Mouse (Mus musculus): Measurements from ENCODE around the gene Slc1a1. TPM values are rescaled to one million over a fixed set of nuclear protein-coding genes. Genes with fewer than 3 reads are reported as not detected.

Slc1a1 gene
- total RNA-seq (2021) (1 to 10 TPM; 1.3 to 2.9 TPM), polyA plus RNA-seq (2012; rRNA removed) (2.2 and 2.5 TPM in 2 replicates)
- long read RNA-seq, partial matches to known transcripts, result 0 of 1 reads
- long read RNA-seq, other reads (novel, unspliced or antisense), result 1 of 1 reads

GRCm38 (mm10) chr19:28834798-28835499, at the start of gene Slc1a1:
TSS of gene Slc1a1 (plus strand) at chr19:28835049.
- no peaks in the 10 kb centered on the region for H3K79me2 ChIP-seq (replicated peaks; ENCODE audit: control insufficient read depth, insufficient read depth, low read length)
- peak within 1 kb of the TSS; percentile 56 for H3K4me3 ChIP-seq
- H3K27ac ChIP-seq, result no peak within 1 kb of the TSS
- peaks cover 3% of the 10 kb centered on the region; the same call in 1 of the 2 replicates for H3K27me3 ChIP-seq (ENCODE audit: control insufficient read depth, insufficient read depth, low read length)
- intact Hi-C loops (cut with DNase I), result loop anchor here (5.0 kb wide), 1 partner anchor 42 kb away; no protein-coding TSS in a partner anchor
- no peak for TF ChIP-seq EP300 (IDR thresholded peaks at IDR 0.05; ENCODE audit: insufficient read depth, low read depth, low read length)
- peak; percentile 48; the same call in 1 of the 2 replicates for TF ChIP-seq POLR2A (IDR thresholded peaks at IDR 0.05; ENCODE audit: insufficient read depth, low read depth, low read length)
- 0 out of 2 replicates have a peak, but pooled peaks have one; percentile 11 for TF ChIP-seq CTCF (IDR thresholded peaks at IDR 0.05)
- peak; percentile 47 to 61 for DNase-seq
- H3K9ac ChIP-seq (ENCODE audit: low read depth, low read length), result peak within 1 kb of the TSS; percentile 64
- H3K4me1 ChIP-seq (ENCODE audit: control insufficient read depth, insufficient read depth, low read length), result no peaks in the 10 kb centered on the region
- H3K36me3 ChIP-seq (ENCODE audit: control insufficient read depth, insufficient read depth, low read length), result no peaks in the 10 kb centered on the region
- under 1% methylated on average over 68 of the region's 68 CpGs for WGBS

- Histone ChIP-seq H3K4me3 (no peak overlapping the region), H3K9ac (ENCODE audit: low read depth, low read length) (no peak overlapping the region), H3K4me1 (ENCODE audit: control insufficient read depth, insufficient read depth, low read length) (no peaks in the 10 kb centered on the region), H3K79me2 (replicated peaks; ENCODE audit: control insufficient read depth, insufficient read depth, low read length) (no peaks in the 10 kb centered on the region), H3K27ac (no peak overlapping the region), H3K36me3 (ENCODE audit: control insufficient read depth, insufficient read depth, low read length) (no peaks in the 10 kb centered on the region), H3K27me3 (ENCODE audit: control insufficient read depth, insufficient read depth, low read length) (no peaks in the 10 kb centered on the region)
- DNase-seq, result no peak
- no peak for TF ChIP-seq CTCF (IDR thresholded peaks at IDR 0.05)
- no peak for TF ChIP-seq EP300 (IDR thresholded peaks at IDR 0.05; ENCODE audit: insufficient read depth, low read depth, low read length)
- no peak for TF ChIP-seq POLR2A (IDR thresholded peaks at IDR 0.05; ENCODE audit: insufficient read depth, low read depth, low read length)
- WGBS, result 71% methylated on average over 1 of the region's 1 CpGs
- intact Hi-C loops (cut with DNase I), result no loop called here
Observed at GRCm38 (mm10) chr19:28790196-28790595, 44.7 kb upstream of the Slc1a1 start.

- no peak overlapping the region for H3K4me3 ChIP-seq
- intact Hi-C loops (cut with DNase I), result no loop called here
- no peak overlapping the region for H3K27ac ChIP-seq
- H3K36me3 ChIP-seq (ENCODE audit: control insufficient read depth, insufficient read depth, low read length), result no peaks in the 10 kb centered on the region
- no peak for TF ChIP-seq EP300 (IDR thresholded peaks at IDR 0.05; ENCODE audit: insufficient read depth, low read depth, low read length)
- TF ChIP-seq CTCF (IDR thresholded peaks at IDR 0.05), result no peak
- TF ChIP-seq POLR2A (IDR thresholded peaks at IDR 0.05; ENCODE audit: insufficient read depth, low read depth, low read length), result no peak
- H3K27me3 ChIP-seq (ENCODE audit: control insufficient read depth, insufficient read depth, low read length), result no peaks in the 10 kb centered on the region
- H3K4me1 ChIP-seq (ENCODE audit: control insufficient read depth, insufficient read depth, low read length), result no peaks in the 10 kb centered on the region
- whole genome bisulfite sequencing, result 46% methylated on average over 2 of the region's 2 CpGs
- H3K79me2 ChIP-seq (replicated peaks; ENCODE audit: control insufficient read depth, insufficient read depth, low read length), result no peaks in the 10 kb centered on the region
- DNase-seq, result no peak
- no peak overlapping the region for H3K9ac ChIP-seq (ENCODE audit: low read depth, low read length)
Observed at GRCm38 (mm10) chr19:28793307-28793706, 41.5 kb upstream of the Slc1a1 start.

GRCm38 (mm10) chr19:28796146-28796848, 38.6 kb upstream of the Slc1a1 start:
- TF ChIP-seq EP300 (IDR thresholded peaks at IDR 0.05; ENCODE audit: insufficient read depth, low read depth, low read length) (no peak), POLR2A (IDR thresholded peaks at IDR 0.05; ENCODE audit: insufficient read depth, low read depth, low read length) (no peak), CTCF (IDR thresholded peaks at IDR 0.05) (no peak)
- Histone ChIP-seq H3K36me3 (ENCODE audit: control insufficient read depth, insufficient read depth, low read length) (no peaks in the 10 kb centered on the region), H3K4me1 (ENCODE audit: control insufficient read depth, insufficient read depth, low read length) (no peaks in the 10 kb centered on the region), H3K4me3 (no peak overlapping the region), H3K79me2 (replicated peaks; ENCODE audit: control insufficient read depth, insufficient read depth, low read length) (no peaks in the 10 kb centered on the region), H3K27me3 (ENCODE audit: control insufficient read depth, insufficient read depth, low read length) (no peaks in the 10 kb centered on the region), H3K9ac (ENCODE audit: low read depth, low read length) (no peak overlapping the region), H3K27ac (no peak overlapping the region)
- no peak for DNase-seq
- intact Hi-C loops (cut with DNase I), result no loop called here
- WGBS, result 72% methylated on average over 5 of the region's 5 CpGs

- Histone ChIP-seq H3K79me2 (replicated peaks; ENCODE audit: control insufficient read depth, insufficient read depth, low read length) (no peaks in the 10 kb centered on the region), H3K4me1 (ENCODE audit: control insufficient read depth, insufficient read depth, low read length) (no peaks in the 10 kb centered on the region), H3K27me3 (ENCODE audit: control insufficient read depth, insufficient read depth, low read length) (no peaks in the 10 kb centered on the region), H3K27ac (no peak overlapping the region), H3K36me3 (ENCODE audit: control insufficient read depth, insufficient read depth, low read length) (no peaks in the 10 kb centered on the region), H3K9ac (ENCODE audit: low read depth, low read length) (no peak overlapping the region), H3K4me3 (no peak overlapping the region)
- intact Hi-C loops (cut with DNase I), result no loop called here
- no peak for DNase-seq
- TF ChIP-seq EP300 (IDR thresholded peaks at IDR 0.05; ENCODE audit: insufficient read depth, low read depth, low read length), result no peak
- no peak for TF ChIP-seq CTCF (IDR thresholded peaks at IDR 0.05)
- no peak for TF ChIP-seq POLR2A (IDR thresholded peaks at IDR 0.05; ENCODE audit: insufficient read depth, low read depth, low read length)
- 79% methylated on average over 1 of the region's 1 CpGs for WGBS
Observed at GRCm38 (mm10) chr19:28796966-28797365, 37.9 kb upstream of the Slc1a1 start.
